Mouse (Mus musculus) heart, postnatal 0 days (tissue): ENCODE results near the gene Nme3.

Experiments used
- CTCF ChIP-seq: IDR thresholded peaks from 2 replicates; pipeline ENCODE4 v1.5.1; 2016; ENCODE audit warnings: antibody characterized with exemption, control low read depth, low read depth
- EP300 ChIP-seq: IDR thresholded peaks from 2 replicates; pipeline ENCODE4 v1.6.1; 2016; ENCODE audit warnings: antibody characterized with exemption, low read depth

DNA sequence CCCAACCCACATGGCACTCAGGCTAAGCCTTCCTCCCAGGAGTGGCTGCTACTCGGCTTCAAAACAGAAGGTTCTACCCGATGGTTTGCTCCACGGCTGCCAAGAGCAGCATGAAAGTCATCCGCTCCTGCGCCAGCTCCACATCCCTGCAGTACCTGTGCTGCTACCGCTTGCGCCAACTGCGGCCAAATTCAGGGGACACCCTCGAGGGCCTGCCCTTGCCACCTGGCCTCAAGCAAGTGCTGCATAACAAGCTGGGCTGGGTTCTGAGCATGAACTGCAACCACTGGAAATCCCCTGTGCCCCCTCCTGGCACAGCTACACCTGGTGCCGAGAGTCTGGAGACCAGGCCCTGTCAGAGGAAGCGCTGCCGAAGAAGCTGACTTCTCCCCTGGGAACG is 5.0 kb upstream of the Nme3 start:
- TF ChIP-seq CTCF (no peak), EP300 (no peak)
